Mouse (Mus musculus) regulatory T cell (primary cell): ENCODE data around the gene Wdr20.
"Not testable (repeated sequence)": the region's sequence is repeated elsewhere in the genome, so short reads cannot be mapped to it uniquely, and the experiment has no call there.

Experiments used
- in situ Hi-C: fragments of 300-600 bp; cut with MboI, MseI; formaldehyde crosslinking; loops from one replicate; pipeline ENCODE4 v1.15.1; 2025; ENCODE audit warnings: high pct_unique_total_duplicates

Wdr20 gene

DNA sequence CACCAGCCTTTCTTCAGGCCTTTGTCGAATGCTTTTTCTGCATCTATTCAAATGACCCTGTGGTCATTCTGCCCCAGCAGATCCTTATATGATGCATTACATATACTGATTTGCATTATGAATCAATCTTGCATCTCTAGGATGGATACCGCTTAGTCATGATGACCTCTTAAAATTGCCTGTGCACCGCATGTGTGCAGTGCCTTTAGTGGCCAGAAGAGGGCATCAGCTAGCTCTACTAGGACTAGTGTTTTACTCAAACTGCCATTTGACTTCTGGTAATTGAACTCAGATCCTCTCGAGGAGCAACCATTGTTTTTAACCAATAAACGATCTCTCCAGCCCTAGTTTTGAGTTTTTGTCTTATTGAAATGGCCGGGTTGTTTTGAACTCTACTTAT, 24.0 kb upstream of the Wdr20 start:
- in situ Hi-C loops, result loop anchor here (10.0 kb wide), 1 partner anchor 131 kb away; the partner anchor contains the start of gene Mok

DNA sequence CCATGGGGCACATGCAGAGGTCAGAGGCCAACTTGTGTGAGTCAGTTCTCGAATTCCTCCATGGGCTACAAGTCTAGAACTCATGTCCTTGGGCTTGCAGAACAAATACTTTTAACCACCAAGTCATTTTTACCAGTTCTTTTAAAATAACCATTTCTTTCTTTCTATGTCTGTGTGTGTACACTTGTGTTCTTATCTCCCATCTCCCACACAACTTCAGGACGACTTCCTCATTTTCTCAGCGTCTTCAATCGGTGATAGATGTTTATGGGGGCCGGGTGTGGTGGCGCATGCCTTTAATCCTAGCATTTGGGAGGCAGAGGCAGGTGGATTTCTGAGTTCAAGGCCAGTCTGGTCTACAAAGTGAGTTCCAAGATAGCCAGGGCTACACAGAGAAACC, 23.5 kb upstream of the Wdr20 start:
- in situ Hi-C loops, result loop anchor here (10.0 kb wide), 1 partner anchor 131 kb away; the partner anchor contains the start of gene Mok

DNA sequence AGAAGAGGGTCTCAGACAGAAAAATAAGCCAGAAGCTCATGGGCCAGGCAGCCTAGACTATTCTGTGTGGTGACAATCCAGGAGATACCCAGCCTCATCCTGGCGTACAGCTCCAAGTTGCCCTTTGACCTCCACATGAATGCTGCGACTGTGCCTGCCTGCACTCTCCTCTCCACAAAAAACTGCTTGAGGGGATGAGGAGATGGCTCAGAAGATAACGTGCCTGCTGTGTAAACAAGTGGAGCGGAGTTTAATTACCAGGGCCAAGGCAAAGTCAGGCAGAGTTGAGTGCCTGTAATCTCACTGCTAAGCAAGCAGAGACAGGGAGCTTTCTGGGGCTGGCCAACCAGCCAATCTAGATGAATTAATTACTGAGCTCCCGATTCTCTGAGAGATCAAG, 21.7 kb upstream of the Wdr20 start:
- in situ Hi-C loops, result loop anchor here (10.0 kb wide), 1 partner anchor 129 kb away; the partner anchor contains the start of gene Mok

DNA sequence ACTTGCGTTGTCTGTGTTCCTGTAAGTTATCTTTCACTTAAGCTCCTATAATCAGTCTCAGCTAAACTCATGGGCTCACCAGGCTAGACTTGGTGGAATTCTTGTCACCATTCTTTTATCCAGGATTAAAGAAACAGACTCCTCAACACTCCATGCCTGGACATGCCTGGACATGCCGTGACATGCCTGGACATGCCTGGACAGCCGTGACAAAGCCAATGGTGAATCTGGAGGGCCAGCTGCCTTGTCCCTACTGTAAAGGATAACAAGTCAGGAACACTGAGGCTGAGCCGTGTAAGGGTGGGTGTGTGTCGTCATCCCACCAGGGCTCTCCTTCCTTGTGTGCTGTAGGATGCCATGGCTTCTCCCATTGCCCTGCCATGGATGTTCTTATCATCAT, 12.7 kb upstream of the Wdr20 start:
- in situ Hi-C loops, result no loop called here

DNA sequence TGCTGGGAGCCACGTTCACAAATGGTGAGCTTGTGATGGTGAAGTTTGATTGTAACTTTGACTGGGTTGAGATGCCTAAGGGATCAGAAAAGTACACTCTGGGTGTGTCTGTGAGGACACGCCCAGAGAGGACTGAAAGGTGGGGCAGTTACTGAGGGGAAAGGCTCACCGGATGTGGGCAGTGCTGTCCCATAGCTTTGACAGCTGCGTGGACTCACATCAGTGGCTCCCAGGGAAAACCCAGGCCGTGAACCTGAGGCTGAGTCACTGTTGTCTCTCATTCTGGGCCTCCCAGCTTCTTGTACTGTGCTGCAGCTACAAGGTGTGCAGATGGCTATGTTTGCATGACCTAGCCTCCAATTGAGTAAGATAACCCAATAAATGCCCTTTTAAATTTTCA, 12.3 kb upstream of the Wdr20 start:
- in situ Hi-C loops, result no loop called here

DNA sequence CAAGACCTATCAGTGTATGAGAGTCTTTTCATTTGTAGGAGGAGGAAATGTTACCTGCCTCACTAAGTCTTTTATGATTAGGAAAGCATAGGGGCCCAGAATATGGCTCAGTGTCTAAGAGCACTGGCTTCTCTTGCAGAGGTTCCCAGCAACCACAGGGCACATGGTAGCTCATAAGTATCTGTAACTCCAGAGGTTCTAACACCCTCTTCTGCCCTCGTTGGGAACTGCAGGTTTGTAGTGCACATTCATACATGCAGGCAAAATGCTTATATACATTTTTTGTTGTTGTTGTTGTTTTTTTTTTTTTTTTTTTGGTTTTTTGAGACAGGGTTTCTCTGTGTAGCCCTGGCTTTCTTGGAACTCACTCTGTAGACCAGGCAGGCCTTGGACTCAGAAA, 11.3 kb upstream of the Wdr20 start:
- in situ Hi-C loops, result no loop called here

DNA sequence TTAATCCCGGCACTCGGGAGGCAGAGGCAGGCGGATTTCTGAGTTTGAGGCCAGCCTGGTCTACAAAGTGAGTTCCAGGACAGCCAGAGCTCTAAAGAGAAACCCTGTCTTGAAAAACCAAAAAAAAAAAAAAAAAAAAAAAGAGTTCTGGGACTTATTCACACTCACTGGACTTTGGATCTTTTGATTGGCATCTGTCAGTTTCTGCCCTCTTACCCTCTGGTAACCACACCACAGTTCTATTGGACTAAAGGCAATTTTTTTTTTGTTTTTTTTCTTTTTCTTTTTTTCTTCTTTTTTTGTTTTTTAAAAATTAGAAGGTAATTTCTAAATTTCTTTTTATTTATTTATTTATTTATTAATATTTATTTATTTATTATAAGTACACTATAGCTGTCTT, 4.5 kb upstream of the Wdr20 start:
- in situ Hi-C loops, result not testable (repeated sequence)

DNA sequence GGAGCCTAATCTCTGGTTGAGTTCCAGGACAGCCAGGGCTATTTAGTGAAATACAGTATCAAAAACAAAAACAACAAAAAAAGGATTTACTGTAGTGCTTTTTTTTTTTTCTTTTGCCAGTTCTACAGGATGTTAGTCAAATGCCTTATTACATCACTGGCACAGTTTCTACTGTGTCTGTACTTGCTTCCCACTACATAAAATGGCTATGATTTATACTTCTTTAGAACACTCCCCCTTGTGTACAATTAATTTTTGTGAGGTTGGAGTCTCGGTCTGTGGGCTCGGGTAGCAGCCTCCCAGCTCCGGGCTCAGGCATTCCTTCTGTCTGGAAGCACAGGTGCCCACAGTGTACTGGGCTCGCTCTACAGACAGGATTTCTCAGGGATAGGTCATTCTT, 1.1 kb upstream of the Wdr20 start:
- in situ Hi-C loops, result no loop called here

DNA sequence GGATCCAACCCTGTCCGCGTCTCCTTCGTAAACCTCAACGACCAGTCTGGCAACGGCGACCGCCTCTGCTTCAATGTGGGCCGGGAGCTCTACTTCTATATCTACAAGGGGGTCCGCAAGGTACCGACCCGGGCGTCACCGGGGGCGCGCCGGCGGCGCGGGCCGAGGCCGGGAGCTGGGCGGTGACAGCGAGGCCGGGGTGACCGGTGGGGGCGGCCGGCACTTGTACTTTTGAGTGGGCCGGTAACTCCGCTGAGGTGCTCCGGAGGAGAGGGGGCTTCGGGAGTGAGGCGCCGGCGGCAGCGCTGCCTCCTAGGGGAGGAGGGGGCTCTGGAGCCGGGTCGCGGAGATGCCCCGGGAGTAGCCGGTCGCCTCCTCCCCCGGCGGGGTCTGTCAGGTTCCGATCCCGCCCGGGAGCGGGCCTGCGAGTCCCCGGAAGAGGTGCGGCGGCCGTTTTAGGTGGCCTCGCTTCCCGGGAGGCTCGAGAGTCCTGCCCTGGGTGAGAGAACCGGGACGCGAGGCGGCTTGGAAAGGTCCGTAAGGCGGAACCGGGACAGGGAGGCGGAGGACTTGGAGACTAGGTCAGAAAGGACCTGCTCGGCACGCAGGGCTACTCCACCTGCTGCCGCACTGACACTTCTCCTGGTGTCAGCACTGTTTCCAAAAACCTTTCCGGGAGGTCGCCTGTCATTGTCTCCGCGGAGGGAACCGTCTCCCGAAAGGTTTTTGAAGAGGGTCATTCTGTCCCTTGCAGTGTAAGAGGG, 596 bp downstream of the Wdr20 start:
- in situ Hi-C loops, result no loop called here

DNA sequence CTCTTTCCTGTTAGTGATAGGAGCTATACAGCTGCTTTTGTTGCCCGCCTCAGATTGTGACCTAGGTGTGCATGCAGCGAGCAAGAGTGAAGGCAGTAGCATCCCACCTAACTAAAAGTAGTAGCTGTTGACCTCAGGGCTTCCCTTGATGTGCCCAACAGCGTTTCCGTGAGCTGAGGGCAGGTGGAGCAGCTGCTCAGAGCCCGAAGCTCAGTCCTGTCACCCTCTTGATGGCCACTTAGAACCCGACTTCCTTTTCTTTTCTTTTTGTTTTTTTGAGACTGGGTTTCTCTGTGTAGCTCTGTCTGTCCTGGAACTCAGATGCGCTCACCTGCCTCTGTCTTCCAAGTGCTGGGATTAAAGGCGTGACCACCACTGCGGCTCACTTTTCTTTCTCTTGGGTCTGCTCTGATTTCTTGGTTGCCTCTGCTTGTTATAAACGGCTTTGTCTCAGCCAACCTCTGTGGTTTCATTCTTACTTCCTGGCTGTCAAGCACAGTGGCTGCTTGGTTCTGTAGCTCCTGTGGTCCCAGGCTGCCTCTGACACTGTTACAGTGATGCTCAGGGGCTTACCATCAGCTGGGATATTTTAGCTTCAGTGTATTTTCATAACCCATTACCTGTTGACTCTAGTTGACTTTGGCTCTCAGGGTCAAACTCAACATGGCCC, 13.2 kb downstream of the Wdr20 start:
- in situ Hi-C loops, result no loop called here

DNA sequence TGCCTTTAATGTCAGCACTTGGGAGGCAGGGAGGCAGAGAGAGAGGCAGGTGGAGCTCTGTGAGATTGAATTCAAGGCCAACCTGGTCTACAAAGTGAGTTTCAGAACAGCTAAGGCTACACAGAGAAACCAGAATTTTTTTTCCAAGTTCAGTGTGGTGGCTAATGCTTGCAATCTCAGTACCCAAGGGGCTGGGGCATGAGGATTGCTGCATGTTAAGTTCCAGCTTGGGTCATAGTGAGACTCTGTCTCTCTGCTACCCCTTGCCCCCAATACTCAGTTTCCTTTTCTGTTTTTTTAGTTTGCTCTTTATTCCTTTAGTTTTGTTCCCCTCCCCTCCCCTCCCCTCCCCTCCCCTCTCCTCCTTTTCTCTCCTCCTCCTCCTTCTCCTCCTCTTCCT, 15.0 kb downstream of the Wdr20 start:
- in situ Hi-C loops, result no loop called here

DNA sequence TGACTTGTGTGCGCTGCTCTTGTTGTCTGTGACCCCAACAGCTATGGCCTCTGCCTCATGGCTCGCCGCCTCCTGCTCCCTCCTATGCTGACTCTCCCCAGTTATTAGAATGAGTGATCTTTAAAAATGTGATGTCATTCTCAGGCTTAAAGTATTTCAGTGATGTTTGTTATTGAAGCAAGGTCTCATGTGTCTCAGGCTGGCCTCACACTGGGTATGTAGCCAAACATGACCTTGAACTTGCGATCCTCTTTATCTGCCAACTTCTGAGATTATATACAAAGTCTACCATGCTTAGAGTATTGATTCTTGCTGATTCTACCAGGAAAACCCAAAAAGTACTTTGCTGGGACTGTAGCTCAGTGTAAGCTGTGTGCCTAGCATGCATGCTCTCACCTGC, 16.2 kb downstream of the Wdr20 start:
- in situ Hi-C loops, result no loop called here

DNA sequence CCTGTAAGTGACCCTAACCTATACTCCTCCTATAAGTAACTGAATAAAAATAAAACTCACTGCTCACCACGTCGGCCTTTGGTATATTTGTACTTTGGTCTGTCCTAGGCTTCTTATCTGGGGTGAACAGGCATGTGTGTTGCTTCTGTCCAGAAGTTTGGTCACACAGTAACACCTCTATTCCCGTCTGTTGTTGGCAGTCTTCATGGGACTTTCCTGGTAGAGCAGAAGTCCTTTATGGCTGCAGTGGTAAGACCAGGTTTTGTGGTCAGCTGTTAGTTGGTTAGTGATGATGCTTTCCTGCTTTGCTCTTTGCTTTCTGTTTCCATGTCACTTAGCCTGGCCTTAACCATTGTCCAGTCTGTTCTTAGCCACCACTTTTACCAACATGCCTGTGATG, 19.4 kb downstream of the Wdr20 start:
- in situ Hi-C loops, result no loop called here

DNA sequence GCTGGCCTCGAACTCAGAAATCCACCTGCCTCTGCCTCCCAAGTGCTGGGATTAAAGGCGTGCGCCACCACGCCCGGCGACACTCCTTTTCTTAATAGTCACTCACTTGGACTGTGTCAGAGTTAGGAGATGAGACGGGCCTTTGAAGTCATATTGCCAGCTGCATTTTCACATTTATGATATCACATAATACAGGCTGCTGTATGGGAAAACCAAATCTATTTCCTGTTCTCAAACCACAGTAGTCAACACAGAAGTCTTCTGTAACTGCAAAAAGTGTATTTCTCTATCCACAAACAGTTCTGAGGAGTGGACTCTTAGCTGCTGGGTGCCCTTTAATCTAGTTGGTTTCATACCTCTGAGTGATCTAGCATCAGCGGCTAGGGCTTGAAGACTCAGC, 21.2 kb downstream of the Wdr20 start:
- in situ Hi-C loops, result no loop called here

DNA sequence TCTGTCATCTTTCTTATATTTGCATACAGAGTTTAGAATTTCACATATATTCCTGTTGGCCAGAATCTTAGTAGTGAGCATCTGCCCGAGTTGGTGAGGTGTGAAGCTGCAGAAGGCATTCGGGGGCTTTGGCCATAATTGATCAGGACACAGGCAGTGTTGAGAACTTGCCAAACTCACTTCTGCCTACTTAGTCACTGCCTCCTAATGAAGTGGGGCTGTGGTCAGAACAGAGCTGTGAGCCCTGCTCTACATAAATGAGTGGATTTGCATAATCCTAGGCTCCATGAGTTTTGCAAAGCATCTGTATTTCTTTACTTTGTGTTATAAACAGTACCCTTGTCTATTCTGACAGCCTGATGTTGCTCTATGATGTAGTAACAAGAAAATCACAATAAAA, 24.6 kb downstream of the Wdr20 start:
- in situ Hi-C loops, result no loop called here

DNA sequence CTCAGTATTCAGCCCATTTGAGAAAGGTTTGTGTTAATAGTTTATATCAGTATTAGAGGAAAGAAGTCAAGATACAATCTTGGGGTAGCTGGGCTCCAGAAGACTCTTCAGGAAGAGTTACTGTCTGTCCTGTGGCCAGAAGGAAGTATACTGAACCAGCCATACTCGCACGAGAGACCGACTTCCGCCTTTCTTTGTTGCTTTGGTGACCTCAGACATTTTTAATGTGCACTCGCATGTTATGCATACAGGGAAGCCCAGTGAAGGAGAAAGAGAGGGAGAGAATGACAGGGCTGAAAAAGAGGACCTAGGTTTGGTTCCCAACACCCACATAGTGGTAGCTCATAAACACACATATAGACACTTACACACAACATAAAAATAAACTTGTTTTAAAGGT, 26.8 kb downstream of the Wdr20 start:
- in situ Hi-C loops, result no loop called here

DNA sequence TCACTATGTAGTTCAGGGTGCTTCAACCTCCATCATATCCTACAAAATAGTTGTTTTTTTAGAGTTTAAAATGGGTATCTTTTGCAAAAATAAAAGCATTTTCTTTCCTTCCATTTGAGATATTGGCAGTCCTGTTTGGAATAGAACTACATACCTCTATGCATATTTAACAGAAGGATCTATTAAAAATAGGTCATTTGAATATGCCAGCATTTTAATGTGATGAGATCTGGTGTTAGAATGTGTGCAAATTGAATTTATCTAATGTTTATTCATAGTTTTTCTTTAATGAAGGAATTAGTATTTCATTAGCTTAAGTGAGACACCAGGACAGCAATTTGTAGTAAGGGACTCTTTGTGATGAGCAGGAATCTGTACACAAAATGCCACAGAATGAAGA, 30.8 kb downstream of the Wdr20 start:
- in situ Hi-C loops, result no loop called here

DNA sequence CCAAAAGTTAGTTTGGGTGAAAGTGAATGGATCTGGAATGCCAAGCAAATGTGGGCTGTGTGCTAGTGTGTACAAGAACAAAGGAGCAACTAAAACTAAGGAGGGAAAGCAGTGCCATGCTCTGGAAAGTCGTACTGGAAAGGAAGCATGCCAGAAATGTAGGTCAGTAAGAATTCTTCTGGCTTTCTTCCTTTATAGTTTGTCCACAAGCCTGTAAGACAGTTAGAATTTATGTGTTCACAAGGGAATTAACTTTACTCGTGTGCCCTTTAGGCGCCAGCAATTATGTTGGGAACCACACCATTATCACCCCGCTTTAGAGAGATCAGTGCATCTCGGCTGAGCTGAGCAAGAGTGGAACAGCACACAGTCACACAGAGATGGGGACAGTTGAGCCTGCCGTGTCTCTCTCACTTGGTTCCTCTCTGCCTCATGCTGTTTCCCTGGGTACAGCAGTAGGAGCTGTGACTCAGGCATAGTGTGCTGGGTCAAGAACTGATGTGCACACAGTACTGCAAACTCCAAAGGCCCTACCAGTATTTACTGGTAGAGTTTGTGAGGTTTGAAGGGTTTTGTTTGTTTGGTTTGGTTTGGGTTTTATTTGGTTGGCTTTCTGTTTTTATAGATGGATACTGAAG, 32.0 kb downstream of the Wdr20 start:
- in situ Hi-C loops, result no loop called here

DNA sequence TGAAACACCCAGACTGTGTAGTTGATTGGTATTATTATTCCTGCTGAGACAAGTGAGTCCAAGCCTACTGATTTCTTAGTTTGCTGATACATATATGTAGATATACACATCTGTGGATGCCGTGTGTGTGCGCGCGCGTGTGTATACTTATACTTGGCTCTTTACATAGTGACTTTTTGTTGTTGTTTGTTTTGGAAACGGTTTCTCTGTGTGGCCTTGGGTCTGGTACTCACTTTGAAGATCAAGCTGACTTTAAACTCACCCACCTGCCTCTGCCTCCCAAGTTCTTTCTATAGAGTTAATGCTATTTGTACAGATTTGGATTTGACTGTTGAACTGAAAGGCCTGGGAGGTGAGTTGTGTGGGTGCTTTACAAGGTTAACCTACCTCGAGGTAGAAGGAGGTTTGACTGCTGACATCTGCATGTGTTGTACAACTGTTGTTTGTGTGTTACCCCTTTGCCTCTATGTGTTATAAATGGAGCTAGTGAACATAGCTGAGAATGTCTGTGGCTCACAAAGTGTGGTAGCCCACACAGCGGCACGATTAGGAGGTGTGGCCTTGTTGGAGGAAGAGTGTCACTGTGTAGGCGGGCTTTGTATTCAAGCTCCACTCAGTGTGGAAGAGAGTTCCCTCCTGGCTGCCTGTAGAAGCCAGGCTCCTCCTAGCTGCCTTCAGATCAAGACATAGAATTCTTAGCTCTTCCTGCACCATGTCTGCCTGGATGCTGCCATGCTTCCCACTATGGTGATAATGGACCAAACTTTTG, 32.9 kb downstream of the Wdr20 start:
- in situ Hi-C loops, result no loop called here

DNA sequence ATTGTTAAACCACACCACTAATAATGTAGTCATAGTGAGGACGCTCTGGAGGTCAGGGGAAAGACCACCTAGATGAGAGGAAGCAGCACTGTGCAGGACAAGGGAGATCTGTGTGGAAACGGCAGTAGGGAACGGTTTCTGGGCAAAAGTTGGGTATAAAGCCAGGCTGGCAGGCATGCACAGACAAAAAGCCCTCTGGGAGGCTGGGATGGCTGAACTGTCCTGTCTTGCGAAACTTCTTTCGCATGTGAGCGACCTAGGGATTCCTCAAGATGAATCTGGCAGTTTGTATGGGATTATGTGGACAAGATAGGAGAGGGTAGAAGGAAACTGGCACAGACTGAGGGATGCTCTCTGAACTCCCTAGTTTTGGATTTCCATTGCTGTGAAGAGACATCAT, 34.2 kb downstream of the Wdr20 start:
- in situ Hi-C loops, result no loop called here

DNA sequence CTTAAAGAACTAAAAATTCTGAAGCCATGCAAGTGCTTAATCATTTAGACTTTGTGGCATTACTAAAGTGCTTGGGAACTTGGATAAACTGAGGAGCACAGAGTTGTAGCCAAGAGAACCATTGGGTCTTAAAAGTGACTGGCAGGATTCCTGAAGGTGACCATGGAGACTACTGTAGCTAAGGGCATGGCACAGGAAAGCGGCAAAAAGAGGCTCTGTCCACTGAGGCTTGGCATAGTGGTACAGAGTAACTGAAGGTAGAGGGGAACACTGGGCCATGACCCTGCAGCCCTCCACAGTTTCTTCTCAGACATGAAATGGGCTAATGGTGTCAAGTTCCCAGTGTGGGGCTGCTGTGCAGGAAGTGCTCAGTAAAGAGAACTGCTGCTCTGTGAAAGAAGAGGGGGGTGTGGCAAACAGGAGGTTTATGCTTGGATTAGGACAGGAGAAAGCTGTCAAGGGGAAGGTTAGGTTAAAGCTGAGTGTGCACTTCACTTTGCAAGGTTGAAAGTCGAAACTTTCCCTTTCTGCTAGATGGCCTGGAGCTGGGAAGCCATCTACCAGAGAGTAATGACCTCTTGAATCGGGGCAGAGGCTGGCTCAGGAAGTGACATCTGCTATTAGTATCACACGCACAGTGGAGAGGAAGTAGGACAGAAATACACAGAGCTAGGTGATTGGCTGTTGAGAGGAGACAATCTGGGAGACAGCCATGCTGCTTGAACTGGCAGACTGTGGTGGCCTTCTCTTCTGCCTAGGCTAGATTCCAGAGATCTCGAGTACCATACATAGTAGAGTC, 38.1 kb downstream of the Wdr20 start:
- in situ Hi-C loops, result no loop called here
